Comparison of ENCODE assay signal across 8 mouse cellular contexts in genomic region chr2:35256932-35257331, GRCm38 (mm10). TPM values are rescaled to one million over a fixed set of nuclear protein-coding genes. Genes with fewer than 3 reads are reported as not detected.
DNase-seq lines count a peak whose midpoint lies in the region; ATAC-seq and TF ChIP-seq lines count a peak whose summit lies in the region.

No protein-coding gene starts in this region.

- TF ChIP-seq EP300 in heart, adult 2 months (IDR thresholded peaks at IDR 0.05; ENCODE audit: insufficient read depth, low read depth, low read length) = no peak
- no peak for TF ChIP-seq EP300 in heart, postnatal 0 days (IDR thresholded peaks at IDR 0.05; ENCODE audit: low read depth)

- no peaks in the 10 kb centered on the region for H3K9me3 ChIP-seq in E14TG2a.4 (ENCODE audit: low read length)
- H3K9me3 ChIP-seq in heart, postnatal 0 days (replicated peaks; ENCODE audit: control insufficient read depth, low read length) = no peaks in the 10 kb centered on the region

- H3K4me1 ChIP-seq in heart, adult 2 months (ENCODE audit: control insufficient read depth, insufficient read depth, low read length) = peaks cover 7% of the 10 kb centered on the region
- peaks cover 25% of the 10 kb centered on the region for H3K4me1 ChIP-seq in E14TG2a.4 (replicated peaks; ENCODE audit: low read depth, low read length)
- peaks cover 23% of the 10 kb centered on the region for H3K4me1 ChIP-seq in heart, postnatal 0 days (ENCODE audit: control insufficient read depth, insufficient read depth)

- no peaks in the 10 kb centered on the region for H3K27me3 ChIP-seq in heart, adult 2 months (ENCODE audit: control insufficient read depth, insufficient read depth, low read length)
- H3K27me3 ChIP-seq in E14TG2a.4 (ENCODE audit: insufficient read depth, low read length) = peaks cover 62% of the 10 kb centered on the region
- H3K27me3 ChIP-seq in heart, postnatal 0 days (ENCODE audit: control insufficient read depth, insufficient read depth, low read length) = no peaks in the 10 kb centered on the region

- no peak for TF ChIP-seq CTCF in heart, adult 2 months (IDR thresholded peaks at IDR 0.05)
- no peak for TF ChIP-seq CTCF in E14TG2a.4 (conservative IDR thresholded peaks at IDR 0.05; ENCODE audit: low read length)
- TF ChIP-seq CTCF in heart, postnatal 0 days (IDR thresholded peaks at IDR 0.05; ENCODE audit: low read depth) = no peak

- no peak for ATAC-seq in heart, postnatal 0 days (ENCODE audit: insufficient read depth, low read depth)
- peak; percentile 32; the same call in 1 of the 2 replicates for ATAC-seq in megakaryocyte, adult 5-6 weeks (ENCODE audit: poor library complexity, severe bottlenecking)

- no peak for DNase-seq in heart, adult 2 months
- no peak for DNase-seq in heart, postnatal 10 days
- DNase-seq in heart, postnatal 0 days (ENCODE audit: low spot score) = no peak
- DNase-seq in adrenal gland, adult 18-20 months (ENCODE audit: low spot score in 2 of 2) = no peak
- DNase-seq in adrenal gland, postnatal 4 days (ENCODE audit: low spot score in 2 of 2) = no peak
- no peak for DNase-seq in urinary bladder, postnatal 14 days (ENCODE audit: low spot score)

- peak overlapping the region; percentile 65 for H3K27ac ChIP-seq in heart, adult 2 months
- H3K27ac ChIP-seq in heart, postnatal 0 days (ENCODE audit: low read depth) = peak overlapping the region; percentile 80

- TF ChIP-seq POLR2A in heart, adult 2 months (IDR thresholded peaks at IDR 0.05; ENCODE audit: insufficient read depth, low read depth, low read length) = no peak

- WGBS in heart, adult 2 months = 52% methylated on average over 8 of the region's 8 CpGs
- 34% methylated on average over 8 of the region's 8 CpGs for WGBS in heart, postnatal 0 days

- peak overlapping the region; percentile 67 for H3K4me3 ChIP-seq in heart, adult 2 months
- peak overlapping the region; percentile 79 for H3K4me3 ChIP-seq in E14TG2a.4 (replicated peaks; ENCODE audit: low read length)
- H3K4me3 ChIP-seq in heart, postnatal 0 days (ENCODE audit: low read depth, low read length) = peak overlapping the region; percentile 69

- H3K4me2 ChIP-seq in heart, postnatal 0 days (ENCODE audit: low read depth, low read length) = peak overlapping the region; percentile 88

- intact Hi-C loops in heart, adult 2 months (cut with DNase I) = no loop called here
- intact Hi-C loops in heart, postnatal 10 days (cut with DNase I) = no loop called here

- no peaks in the 10 kb centered on the region for H3K36me3 ChIP-seq in heart, adult 2 months (ENCODE audit: control insufficient read depth, insufficient read depth, low read length)
- H3K36me3 ChIP-seq in E14TG2a.4 (ENCODE audit: insufficient read depth, low read length) = no peaks in the 10 kb centered on the region
- H3K36me3 ChIP-seq in heart, postnatal 0 days (replicated peaks; ENCODE audit: control insufficient read depth, insufficient read depth, low read length) = no peaks in the 10 kb centered on the region

- no peaks in the 10 kb centered on the region for H3K79me2 ChIP-seq in heart, adult 2 months (replicated peaks; ENCODE audit: control insufficient read depth, insufficient read depth, low read length)

- H3K9ac ChIP-seq in heart, adult 2 months (ENCODE audit: low read depth, low read length) = no peak overlapping the region
- H3K9ac ChIP-seq in heart, postnatal 0 days (replicated peaks; ENCODE audit: low read depth, low read length) = peak overlapping the region; percentile 73

RNA-seq across cellular contexts. Expression of gene Gsn, which starts 0.8 kb away (rescaled TPM):
- total RNA-seq in heart, adult 2 months (2021) = 1,000 to 10,000 TPM in 1 of 2 experiments, 100 to 1,000 TPM in 1; 878 to 1,097 TPM
- polyA plus RNA-seq in heart, adult 2 months (2012; rRNA removed) = 1,373 and 1,759 TPM in 2 replicates
- 100 to 1,000 TPM; 213 to 249 TPM for total RNA-seq in heart, postnatal 10 days (2021)
- 454 and 460 TPM in 2 replicates for total RNA-seq in heart, postnatal 0 days (2014; rRNA removed; ENCODE audit: low replicate concordance)
- 255 and 259 TPM in 2 replicates for polyA plus RNA-seq in heart, postnatal 0 days (2015; fragmentation: Nextera tagmentation; extraction: Ambion mirVana)
- total RNA-seq in megakaryocyte, adult 5-6 weeks (2015) = 54.1 and 69.6 TPM in 2 replicates
- 90.9 and 98.1 TPM in 2 replicates for total RNA-seq in megakaryocyte, adult 5-6 weeks (2017)
- total RNA-seq in adrenal gland, adult 18-20 months (2021) = 100 to 1,000 TPM; 364 to 767 TPM
- 100 to 1,000 TPM; 136 to 137 TPM for total RNA-seq in adrenal gland, postnatal 4 days (2021)

RNA-seq across cellular contexts. Expression of gene Rab14, which starts 56.0 kb away (rescaled TPM):
- total RNA-seq in heart, adult 2 months (2021) = 100 to 1,000 TPM; 129 to 135 TPM
- polyA plus RNA-seq in heart, adult 2 months (2012; rRNA removed) = 61.4 and 70.1 TPM in 2 replicates
- 100 to 1,000 TPM; 154 to 160 TPM for total RNA-seq in heart, postnatal 10 days (2021)
- 83.8 and 130 TPM in 2 replicates for total RNA-seq in heart, postnatal 0 days (2014; rRNA removed; ENCODE audit: low replicate concordance)
- 346 and 349 TPM in 2 replicates for polyA plus RNA-seq in heart, postnatal 0 days (2015; fragmentation: Nextera tagmentation; extraction: Ambion mirVana)
- 153 and 167 TPM in 2 replicates for total RNA-seq in megakaryocyte, adult 5-6 weeks (2015)
- total RNA-seq in megakaryocyte, adult 5-6 weeks (2017) = 134 and 137 TPM in 2 replicates
- 100 to 1,000 TPM; 187 to 226 TPM for total RNA-seq in adrenal gland, adult 18-20 months (2021)
- total RNA-seq in adrenal gland, postnatal 4 days (2021) = 100 to 1,000 TPM; 213 to 230 TPM
